Mouse (Mus musculus) megakaryocyte, adult 5-6 weeks (primary cell): Measurements from ENCODE around the gene Snd1. TPM values are rescaled to one million over a fixed set of nuclear protein-coding genes. Genes with fewer than 3 reads are reported as not detected.

Experiments
- ATAC-seq: 2 replicates; pipeline ENCODE4 v1.8.0; 2016; ENCODE audit warnings: mild to moderate bottlenecking, inconsistent platforms; ENCODE audit not compliant: poor library complexity, severe bottlenecking
- total RNA-seq, 2 experiments: library from RNA; stranded (forward) in 1 of 2; stranded (reverse) in 1 of 2; fragments of 153-499, 151-499 nt in 1 of 2; fragments of 221-1000, 200-1000 nt in 1 of 2; gene quantifications; 2 replicates each; pipeline versions ENCODE4 v1.2.3 to v1.2.4; 2015 to 2017

The Snd1 gene
- total RNA-seq, 2 experiments from 2014 or later, result 46.7 to 76.9 TPM

DNA sequence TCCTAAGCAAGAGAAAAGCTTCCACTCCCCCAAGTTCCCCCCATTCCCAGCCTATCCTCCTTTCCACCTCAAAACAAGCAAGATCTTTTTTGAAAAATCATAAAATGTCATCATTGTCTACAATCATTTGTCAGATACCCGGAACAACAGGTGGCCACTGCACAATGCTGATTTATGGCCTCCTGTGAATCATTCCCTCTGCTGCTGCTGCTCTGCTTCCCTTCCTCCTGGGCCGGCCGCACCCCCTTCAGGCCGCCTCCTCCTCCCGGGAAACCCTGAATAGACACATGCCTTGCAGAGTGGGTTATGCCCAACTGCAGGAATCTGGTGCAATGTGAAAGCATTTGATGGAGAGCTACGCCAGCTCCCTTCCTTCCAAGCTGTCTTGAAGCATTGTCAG is 353.7 kb downstream of the Snd1 start:
- ATAC-seq, result no peak

- ATAC-seq, result no peak
Measured at GRCm38 (mm10) chr6:28830306-28830705, 355.4 kb downstream of the Snd1 start.

- no peak for ATAC-seq
Measured at GRCm38 (mm10) chr6:28831011-28831853, 356.3 kb downstream of the Snd1 start, which contains the start of gene Lrrc4. Gene Lrrc4, minus strand, starts transcription at chr6:28831747.

GRCm38 (mm10) chr6:28831854-28832750 is 357.2 kb downstream of the Snd1 start:
- ATAC-seq, result peak; percentile 19

DNA sequence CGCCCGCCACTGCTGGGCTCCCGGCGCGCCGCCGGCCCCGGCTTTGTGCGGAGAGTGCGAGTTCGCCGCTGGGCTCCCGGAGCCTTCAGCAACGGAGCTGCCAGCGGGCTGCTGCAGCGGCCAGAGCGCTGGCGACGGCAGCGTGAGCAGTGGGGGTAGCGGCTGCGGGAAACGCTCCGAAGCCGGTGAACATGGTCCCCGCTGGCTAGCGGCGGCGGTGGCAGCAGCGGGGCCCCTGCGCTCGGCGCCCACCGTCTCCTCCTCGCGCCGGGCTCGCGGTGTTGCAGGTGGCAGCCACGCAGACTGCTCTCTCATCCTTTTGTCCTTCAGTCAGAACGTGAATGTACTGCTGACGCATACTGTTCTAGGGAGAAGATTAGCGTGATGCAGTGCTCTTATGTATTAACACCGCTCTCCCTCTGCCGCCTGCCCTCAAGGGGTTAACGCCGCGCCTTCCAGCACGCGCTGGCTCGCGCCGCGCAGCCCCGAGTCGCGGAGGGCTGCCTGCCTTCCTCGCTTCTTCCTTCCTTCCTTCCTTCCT is 357.9 kb downstream of the Snd1 start:
- peak; percentile 22; the same call in 1 of the 2 replicates for ATAC-seq

DNA sequence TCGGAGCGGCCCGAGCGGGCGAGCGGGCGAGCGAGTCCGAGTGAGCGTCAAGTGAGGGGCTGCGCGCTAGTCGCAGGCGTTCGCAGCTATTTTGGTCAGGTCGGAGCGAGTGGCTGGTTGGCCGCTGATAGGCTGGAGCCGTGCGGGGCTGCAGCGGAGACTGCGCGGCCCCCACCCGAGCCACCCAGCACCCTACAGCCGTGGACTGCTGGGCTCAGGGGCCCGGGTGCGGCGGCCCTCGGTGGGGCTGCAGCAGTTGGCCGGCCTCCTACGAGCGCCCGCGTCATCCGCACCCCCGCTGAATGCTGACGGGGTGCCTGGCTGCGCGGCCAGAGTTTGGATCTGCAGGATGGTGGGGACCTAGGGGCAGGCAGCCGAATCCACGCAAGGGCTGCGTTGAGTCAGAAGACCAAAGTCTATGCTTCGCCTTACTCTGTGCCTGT is 358.5 kb downstream of the Snd1 start:
- no peak for ATAC-seq

DNA sequence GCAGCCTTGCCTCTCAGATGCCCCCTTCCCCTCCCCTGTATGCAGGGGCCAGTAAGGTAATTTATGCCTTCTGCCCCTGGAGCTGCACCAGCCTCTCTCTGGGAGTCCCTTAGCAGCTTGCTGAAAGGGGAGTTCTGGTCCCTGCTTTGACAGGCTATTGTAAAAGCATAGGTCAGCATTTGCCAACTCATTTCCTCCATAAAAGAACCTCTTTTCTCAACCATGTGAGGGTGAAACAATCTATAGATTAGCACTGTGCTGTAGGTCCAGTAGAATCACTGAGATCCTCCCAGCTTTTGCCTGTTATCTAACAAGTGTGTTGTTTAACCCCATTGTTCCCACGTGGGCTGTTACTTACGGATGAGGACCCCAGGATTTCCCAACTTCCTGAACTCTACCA is 359.1 kb downstream of the Snd1 start:
- no peak for ATAC-seq

- ATAC-seq, result no peak
Measured at GRCm38 (mm10) chr6:28836600-28836999, 361.7 kb downstream of the Snd1 start.

GRCm38 (mm10) chr6:28841569-28841968 is 366.6 kb downstream of the Snd1 start:
- no peak for ATAC-seq

DNA sequence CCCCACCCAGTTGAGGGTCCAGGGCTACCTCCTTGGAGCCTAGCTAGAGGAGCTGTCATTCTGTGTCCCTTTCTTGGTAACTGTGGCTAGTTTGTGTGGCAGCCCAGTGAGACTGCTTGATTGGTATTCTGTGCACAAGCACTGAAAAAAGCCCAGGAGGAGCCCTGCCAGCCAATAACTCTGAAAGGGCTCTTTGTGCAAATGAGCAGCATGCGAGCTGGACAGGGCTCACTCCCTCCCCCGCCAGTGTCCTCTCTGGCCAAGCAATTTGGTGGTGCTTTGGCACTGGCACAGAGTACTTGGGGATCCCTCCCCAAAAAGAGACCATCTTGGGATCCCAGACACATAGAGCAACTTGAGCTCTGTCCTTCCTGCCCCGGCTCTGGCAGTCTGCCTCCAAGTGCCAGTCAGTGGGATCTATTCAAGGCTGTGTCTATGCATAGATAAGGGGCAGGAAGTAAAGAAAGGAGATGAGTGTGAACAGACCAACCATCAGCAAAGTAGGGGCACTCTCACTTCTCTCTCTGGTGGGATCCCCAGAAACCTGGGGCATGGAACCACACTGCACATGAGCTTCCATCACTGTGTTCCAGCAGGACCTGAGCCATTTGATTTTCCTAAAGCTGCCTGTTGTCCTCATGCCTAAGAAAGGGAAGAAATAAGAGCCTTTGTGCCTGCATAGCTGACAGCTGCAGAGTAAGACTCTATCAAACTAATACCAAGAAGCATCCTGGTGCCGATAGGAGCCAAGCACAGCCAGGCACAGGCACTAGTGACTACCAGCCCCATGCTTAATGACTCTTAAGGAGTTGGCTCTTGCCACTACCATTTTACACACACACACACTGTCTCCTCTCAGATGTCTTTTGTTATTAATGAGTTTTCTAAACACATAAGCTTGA is 367.7 kb downstream of the Snd1 start:
- ATAC-seq, result no peak

DNA sequence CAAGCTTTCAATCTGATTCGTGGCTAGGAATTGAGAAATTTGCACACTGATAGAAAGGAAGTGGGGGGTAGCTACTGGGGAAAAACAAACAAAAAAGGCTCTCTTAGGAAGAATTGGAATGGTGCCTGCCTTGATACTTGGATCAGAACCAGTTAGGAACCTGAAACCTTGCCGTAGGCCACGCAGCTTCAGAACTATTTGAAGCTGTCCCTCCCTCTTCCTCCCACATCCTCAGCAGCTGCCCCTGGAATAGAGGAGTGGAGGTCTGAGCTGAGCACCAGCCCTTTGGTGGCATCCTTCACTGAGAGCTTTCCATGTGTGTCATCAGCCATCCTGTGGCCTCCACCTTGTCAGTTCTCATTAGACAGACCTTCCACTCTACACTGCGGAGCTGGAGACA is 370.7 kb downstream of the Snd1 start:
- ATAC-seq, result no peak

DNA sequence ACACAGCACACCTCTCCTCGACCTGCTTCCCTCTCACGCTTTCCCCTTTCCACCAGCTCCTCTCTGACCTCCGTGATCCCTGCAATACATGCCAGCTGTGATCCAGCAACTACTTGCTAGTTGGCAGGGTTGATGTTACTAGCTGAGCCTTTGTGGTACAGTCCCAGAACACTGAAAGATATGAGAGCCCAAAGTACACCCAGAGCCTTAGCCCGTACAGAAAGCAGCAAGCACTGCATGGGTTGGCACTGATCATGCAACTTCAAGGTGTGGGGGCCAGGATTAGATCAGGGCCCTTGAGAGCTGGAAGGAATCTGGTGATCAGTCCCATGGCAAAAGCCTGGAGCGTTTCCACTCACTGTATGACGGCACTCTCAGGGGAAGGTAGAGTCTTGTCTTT is 372.7 kb downstream of the Snd1 start:
- no peak for ATAC-seq

DNA sequence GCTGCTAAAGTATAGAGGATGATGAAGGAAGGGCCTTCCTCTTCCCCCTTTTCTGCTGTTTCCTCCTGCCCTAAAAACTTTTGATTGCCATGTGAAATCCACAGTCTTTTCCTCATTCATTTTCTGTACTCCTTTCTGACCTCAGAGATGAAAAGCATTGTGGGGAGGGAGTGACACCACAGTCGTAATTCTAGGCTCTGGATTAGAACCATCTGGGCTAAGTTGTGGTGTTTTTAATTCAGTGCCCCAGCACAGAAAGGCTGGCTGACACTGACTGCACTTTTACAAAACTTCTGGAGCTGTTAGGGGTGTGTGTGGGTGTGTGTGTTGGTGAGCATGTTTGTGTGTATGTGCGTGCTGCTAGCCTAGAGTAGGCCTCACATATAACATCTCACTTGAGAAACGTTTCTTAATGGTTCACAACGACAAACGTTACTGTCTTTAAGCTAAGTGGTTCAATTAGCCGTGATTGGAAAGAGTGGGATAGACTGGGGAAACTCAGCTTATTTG is 373.4 kb downstream of the Snd1 start:
- no peak for ATAC-seq

DNA sequence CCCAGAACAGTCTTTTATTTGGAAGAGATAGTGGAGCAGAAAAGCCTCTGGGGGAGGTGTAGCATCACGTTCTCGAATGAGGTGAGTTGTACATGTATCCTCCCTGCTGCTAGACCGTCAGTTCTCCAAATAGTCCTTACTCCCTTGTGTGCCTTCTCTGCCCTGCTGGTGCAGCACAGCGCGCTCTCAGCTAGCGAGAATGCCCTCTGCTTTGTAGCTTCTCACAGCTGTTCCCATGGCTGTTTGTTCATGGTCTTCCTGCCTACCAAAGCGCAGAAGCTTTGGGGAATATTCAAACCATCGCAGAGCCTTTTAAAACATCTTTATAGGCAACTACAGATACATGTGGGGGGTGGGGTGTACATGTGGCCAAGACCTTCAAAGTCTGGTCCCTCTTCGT is 374.0 kb downstream of the Snd1 start:
- no peak for ATAC-seq

DNA sequence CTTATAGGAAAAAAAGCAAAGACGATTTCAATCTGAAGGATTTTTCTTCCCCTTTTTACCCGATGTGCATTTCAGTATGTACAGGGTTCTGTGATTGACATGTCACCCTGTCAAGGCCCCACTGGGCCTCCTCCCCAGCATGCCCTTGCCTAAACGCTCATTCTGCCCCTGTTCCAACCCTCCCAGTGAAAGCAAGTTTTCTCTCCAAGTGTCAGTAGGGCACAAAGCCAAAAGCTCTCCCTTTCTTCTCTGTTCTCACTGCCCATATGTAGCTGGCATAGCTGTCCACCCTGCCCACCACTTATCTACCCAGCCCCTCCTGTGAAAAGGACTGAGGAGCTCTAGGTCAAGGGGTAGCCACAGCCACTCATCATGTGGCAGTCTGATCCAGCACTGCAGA is 374.4 kb downstream of the Snd1 start:
- no peak for ATAC-seq

DNA sequence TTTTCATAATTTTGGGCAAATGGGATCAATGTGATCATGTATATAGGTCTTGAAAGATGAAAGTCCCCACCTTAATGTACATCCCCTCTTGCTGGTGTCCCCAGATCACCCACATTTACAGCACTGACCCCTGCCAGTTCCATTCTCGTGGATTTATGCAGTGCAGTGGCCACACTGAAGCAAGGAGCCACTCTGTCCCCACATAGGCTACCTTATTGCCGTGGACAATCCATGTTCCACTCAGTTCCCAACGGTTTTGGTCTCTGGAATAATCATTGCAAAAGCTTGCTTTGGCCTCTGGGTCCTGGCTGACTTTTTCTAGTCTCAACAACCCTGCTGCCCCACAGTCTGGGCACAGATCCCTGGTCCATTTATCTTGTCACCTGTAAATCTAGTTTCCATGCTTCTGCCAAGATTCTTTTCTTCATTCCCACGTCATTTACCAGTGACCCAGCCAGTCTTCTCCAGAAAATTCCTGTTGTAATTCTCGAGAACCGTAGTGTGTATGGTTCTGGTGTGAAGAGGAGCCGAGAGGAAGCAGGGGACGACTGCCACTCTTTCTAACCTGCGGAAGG is 375.5 kb downstream of the Snd1 start:
- no peak for ATAC-seq

DNA sequence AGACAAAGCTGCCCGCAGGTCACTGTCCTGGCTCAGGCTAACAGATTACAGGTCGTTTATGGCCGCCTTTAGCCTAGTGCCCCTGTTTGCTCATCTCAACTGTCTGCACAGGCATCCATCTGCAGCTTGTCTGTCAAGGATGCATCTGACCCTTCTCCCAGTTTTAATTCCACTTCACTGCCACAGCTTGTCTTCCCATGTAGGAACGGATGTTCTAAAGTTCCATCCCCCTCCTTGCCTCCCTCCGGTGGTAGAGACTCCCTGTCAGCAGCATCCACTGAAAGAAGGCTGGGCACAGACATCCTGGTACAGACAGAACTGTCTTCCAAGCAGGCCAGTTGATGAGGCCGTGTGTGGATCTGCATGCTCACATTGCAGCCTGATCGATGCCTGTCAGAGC is 377.4 kb downstream of the Snd1 start:
- no peak for ATAC-seq

DNA sequence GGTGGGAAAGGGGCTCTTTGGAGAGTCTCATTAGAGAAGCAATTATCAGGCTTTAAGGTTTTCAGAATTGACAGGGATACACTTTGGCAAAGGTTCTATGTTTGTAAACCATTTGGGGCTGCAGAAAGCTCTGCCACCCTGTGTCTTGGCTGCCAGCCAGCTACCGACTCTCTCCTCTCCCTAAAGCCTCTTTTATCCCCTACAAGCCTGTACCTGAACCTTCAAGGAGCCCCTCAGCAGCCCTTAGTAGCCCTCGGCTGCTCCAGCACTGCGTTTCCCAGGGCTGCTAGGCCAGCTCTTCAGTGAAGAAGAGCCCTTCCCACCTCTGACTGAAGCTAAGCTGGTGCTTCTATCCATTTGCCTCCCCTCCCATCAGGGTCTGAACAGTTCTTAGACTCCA is 378.2 kb downstream of the Snd1 start:
- ATAC-seq, result no peak

DNA sequence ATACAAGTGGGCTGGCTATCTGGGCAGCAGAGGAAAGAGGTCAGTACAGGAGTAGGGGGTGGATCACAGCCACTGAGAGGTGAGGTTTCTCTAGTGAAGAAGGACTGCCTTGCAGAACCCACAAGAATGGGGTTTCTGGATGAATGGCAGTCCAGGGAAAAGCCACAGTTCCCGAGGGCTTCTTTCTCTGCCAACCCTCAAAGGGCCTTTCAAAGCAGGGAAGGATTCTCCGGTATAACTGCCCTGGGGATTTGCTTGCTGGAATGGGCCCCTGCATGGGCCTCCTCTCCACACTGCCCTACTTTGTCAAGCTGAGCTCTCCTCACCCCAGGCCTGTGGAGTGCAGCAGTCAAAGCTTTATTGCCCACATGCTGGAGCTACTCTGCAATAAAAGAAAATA is 378.7 kb downstream of the Snd1 start:
- ATAC-seq, result no peak

GRCm38 (mm10) chr6:28854598-28854997 is 379.7 kb downstream of the Snd1 start:
- no peak for ATAC-seq
